Mouse (Mus musculus): ENCODE results near the gene Zranb3. TPM values are rescaled to one million over a fixed set of nuclear protein-coding genes. Genes with fewer than 3 reads are reported as not detected.
"Not testable (repeated sequence)": the region's sequence is repeated elsewhere in the genome, so short reads cannot be mapped to it uniquely, and the experiment has no call there.

The Zranb3 gene
- total RNA-seq (2022) = 1 to 10 TPM; 4.9 to 7.2 (median 5.8) TPM

GRCm38 (mm10) chr1:128102641-128103461 is at the start of gene Zranb3, which contains the start of gene R3hdm1:
TSS of gene Zranb3 (minus strand) at chr1:128103047.
TSS of gene R3hdm1 (plus strand) at chr1:128103301.
- DNase-seq (ENCODE audit: low spot score in 2 of 2) = peak; percentile 94 to 97

- DNase-seq (ENCODE audit: low spot score in 2 of 2) = no peak
These were observed 38.9 kb upstream of the Zranb3 start for GRCm38 (mm10) chr1:128141737-128142136.

- DNase-seq (ENCODE audit: low spot score in 2 of 2) = no peak
These were observed 38.2 kb upstream of the Zranb3 start for GRCm38 (mm10) chr1:128141039-128141438.

DNA sequence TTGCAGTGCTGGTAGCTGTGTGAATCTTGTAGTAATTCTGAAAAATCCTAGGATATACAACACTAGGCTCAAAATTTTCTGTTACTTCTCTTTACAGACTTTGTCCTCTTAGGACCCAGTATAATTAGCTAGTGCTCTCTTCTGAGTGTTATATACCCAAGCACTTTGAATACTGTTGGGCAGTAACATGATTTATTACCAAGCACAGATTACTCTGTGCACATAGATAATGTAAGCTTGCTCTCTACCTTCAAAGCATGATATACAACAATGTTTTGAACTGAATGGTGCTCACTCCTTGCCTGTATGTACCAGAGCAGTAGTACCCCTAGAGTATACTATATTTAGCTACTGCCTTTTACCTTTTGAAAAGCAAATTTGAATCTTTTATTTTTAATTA is 33.4 kb upstream of the Zranb3 start:
- not testable (repeated sequence) for DNase-seq (ENCODE audit: low spot score in 2 of 2)

DNA sequence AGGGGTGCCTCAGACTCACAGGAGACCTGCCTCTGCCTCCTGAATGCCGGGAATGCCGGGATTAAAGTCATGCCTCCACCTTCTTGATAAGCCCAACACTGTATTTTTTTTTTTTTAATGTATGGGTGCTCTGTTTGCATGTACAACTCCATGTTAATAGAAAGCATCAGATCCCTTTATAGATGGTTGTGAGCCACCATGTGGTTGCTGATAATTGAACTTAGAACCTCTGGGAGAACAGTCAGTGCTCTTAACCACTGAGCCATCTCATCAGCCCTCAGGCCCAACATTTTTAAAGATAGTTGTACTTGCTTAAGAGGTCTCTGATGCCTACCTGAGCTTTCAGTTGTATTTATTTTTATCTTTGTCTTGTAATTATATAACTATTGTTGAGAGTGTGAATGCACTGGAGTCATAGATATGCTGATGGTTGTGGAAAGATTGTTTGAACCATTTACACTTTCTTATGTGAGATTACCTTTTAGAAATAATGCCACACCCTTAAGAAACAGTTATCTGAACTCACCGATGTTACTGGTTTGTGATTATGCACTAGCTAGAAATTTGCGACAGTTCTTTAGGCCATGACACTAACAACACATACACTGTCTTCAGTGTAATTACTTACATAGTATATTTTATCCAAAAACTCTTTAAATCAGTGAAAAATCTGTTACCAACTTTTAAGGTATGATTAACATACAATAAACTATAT is 18.2 kb upstream of the Zranb3 start:
- no peak for DNase-seq (ENCODE audit: low spot score in 2 of 2)

DNA sequence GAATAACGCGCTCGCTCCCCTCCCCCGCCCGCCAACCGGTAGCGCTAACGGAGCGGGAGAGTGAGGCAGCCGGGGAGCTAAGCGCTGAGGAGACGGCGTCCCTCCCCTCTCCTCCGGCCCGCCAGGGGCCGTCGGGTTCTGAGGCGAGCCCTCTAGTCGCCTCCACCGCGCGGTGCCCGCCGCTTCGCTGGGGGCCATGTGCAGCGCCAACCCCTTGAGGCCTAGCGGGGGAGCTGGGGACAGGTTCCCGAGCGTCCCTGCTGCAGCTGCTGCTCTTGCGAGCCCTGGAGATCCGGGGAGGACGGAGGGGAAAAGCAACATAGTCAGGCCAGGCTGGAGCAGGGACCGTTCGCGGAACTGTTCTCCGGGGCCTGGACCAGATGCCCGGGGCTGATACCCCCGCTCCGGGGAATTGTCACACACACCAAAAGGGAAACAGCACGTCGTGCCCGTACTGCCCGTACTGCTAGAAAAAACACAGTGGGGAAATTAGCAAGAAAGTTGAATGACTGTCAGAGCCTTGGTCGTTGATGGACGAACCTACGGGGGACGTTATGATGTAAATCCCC is 757 bp upstream of the Zranb3 start:
- no peak for DNase-seq (ENCODE audit: low spot score in 2 of 2)

DNA sequence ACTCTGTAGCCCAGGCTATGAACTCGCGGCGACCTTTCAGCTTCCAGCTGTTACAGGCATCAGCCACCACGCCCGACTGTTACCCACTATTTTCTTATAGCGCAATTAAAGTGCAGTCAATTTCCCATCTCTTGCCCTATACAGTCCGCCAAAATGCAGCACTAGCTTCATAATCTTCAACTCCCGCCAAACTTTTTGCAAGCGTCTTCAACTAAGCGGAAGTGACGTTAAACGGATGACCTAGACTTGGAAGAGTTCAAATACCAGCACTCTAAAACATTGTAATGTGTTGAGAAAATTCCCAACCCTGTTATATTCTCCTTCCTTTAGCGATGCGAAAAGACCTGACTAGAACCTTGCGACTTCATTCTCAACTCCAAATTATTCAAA is 601 bp downstream of the Zranb3 start:
- peak in 1 of 2 experiments; percentile 26 for DNase-seq (ENCODE audit: low spot score in 2 of 2)

DNA sequence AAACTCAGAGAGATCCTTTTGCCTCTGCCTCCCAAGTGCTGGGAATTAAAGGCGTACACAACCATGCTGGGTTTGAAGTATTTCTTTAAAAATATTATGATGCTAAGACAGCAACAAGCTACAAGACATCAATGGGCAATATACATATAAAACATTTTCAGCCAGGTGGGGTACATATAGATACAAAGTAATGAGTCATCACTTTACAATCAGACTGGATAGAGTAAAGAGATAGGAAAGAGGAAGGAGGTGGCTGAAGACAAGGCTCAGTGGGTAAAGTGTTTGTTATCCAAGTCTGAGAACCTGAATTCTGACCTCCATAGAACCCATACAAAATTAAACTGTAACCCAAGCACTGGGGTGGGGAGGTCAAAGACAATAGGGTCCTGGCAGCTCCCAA is 4.5 kb downstream of the Zranb3 start:
- DNase-seq (ENCODE audit: low spot score in 2 of 2) = no peak

GRCm38 (mm10) chr1:128094686-128095085 is 8.2 kb downstream of the Zranb3 start:
- no peak for DNase-seq (ENCODE audit: low spot score in 2 of 2)

GRCm38 (mm10) chr1:128082800-128083199 is 20.0 kb downstream of the Zranb3 start:
- DNase-seq (ENCODE audit: low spot score in 2 of 2) = no peak

DNA sequence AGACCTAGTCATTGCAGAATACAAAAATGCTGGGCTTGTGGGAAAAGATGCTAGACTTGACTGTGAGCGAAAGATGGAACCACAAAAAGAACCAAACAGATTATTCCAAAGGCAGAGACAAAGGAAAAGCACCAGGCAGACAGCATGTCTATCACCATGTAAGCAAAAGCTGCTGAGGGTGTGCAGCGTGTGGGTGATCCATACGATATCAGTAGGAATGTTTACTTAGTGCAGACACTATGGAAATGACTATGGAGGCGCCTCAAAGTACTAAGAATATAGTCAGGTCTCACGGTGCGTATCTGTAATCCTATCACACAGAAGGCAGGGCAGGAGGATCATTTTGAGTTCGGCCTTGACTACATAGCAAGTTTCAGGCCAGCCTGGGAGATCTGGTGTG is 21.0 kb downstream of the Zranb3 start:
- no peak for DNase-seq (ENCODE audit: low spot score in 2 of 2)

DNA sequence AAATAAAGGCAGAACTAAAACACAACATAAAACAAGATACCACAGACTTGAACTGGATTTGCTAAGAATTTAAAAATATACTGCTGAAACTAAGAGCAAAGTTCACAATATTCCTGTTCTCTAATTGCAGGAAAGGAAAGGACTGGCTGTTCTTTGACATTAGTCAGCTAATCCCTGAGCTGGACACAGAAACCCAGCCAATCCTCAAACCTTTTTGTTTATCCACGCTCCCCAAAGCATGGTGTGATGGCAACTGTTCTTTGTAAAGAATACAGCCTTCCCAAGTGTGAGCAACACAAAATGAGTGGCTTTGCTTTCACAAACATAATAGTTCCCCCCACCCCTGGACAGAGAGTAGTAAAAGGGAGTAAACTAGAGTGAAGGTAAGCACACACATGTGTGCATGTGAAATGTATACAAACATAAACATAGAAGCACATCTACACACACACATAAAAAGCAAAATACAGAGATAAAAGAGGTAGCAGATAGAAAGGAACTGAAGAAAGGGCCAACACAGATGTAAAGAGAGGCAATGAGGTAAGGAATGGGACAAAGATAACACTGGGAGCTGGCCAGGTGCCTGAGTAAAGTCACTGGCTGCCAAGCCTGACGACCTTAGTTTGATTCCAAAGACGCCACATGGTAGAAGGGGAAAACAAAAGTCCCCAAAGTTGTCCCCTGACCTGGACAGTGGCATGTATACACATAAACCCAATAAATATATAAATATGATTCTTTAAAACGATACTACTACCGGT is 21.7 kb downstream of the Zranb3 start:
- DNase-seq (ENCODE audit: low spot score in 2 of 2) = peak in 1 of 2 experiments; percentile 11

DNA sequence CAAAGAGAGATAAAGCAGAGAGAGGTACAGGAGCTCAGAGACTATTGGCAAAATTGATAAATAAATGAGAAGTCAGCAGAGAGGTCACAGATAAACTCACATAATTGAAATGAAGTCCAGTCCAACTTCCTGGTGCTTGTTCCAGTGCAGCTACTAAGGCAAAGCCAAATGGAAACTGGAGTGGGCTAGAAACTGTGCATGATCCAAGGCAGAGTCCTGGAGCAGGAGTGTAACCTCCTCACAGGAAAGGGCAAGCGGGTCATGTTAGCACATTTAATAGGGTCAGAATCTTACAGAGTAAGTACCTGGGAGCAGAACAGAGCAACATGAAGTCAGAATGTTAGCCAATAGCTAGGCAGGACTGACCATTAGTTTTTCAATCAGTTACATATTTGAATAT is 24.2 kb downstream of the Zranb3 start:
- DNase-seq (ENCODE audit: low spot score in 2 of 2) = peak in 1 of 2 experiments; percentile 5

GRCm38 (mm10) chr1:128077788-128078187 is 25.1 kb downstream of the Zranb3 start:
- DNase-seq (ENCODE audit: low spot score in 2 of 2) = no peak

GRCm38 (mm10) chr1:128076791-128077479 is 25.9 kb downstream of the Zranb3 start:
- DNase-seq (ENCODE audit: low spot score in 2 of 2) = no peak

DNA sequence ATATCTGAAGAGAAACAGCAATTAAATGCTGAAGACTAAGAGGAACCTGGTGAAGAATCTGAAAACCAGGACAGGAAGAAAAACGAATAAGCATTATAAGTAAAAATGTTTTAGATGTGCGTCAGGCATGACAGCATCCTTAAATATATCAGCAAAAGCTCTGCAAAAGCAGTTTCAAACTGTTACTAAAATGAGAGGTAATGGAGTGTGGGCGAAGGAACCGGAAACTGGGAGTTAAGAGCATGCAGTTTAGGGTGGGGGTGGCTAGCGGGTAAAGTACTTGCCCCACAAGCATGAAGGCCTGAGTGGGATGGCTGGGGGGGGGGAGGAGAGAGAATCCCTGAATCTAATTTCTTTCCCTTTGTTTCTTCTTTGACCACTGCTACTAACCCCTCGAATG is 29.8 kb downstream of the Zranb3 start:
- DNase-seq (ENCODE audit: low spot score in 2 of 2) = no peak

- DNase-seq (ENCODE audit: low spot score in 2 of 2) = no peak
These were observed 32.8 kb downstream of the Zranb3 start for GRCm38 (mm10) chr1:128070003-128070402.

DNA sequence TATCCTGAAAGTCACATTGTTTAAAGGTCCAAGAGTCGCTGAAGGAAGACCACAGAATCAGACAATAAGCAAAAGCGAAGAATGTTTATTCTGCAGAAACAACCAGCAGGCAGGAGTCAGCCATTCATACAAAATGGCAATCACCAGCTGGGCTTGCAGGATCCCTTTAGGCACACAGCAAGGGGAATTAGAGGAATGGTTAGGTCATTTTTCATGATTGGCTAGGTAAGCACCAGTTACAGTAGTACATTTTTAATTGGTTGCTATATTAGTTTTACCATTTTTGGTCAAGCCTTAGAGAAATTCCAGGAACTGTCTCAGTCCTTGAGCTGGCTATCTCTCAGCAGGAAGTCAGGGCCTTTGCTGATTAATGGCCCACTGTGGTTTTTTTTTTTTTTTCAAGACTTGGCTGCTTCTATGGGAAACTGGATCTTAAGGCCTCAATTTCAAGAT is 33.9 kb downstream of the Zranb3 start:
- no peak for DNase-seq (ENCODE audit: low spot score in 2 of 2)

DNA sequence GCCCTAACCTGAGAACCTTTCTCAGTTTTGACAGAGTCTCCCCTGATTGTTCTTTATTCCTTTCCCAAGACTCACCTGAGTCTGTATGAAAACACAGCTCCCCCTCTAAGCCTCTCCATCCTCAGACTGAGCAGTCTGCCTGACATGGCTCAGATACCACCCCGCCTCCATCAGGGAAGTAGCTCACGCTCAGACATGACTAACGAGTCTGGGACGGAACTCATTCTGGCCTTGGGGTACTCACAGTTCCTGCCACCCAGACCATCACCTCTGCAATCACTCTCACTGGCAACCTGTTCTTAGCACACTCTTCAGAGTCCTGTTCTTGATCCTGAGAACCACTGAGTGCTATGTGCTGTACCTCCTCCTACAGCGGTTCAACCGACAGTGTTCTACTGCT is 38.1 kb downstream of the Zranb3 start:
- DNase-seq (ENCODE audit: low spot score in 2 of 2) = no peak

- DNase-seq (ENCODE audit: low spot score in 2 of 2) = no peak
These were observed 40.7 kb downstream of the Zranb3 start for GRCm38 (mm10) chr1:128062167-128062566.

GRCm38 (mm10) chr1:128061401-128061800 is 41.4 kb downstream of the Zranb3 start:
- no peak for DNase-seq (ENCODE audit: low spot score in 2 of 2)

Data from gastrocnemius, adult 8-10 months (tissue).